Mouse (Mus musculus) kidney, postnatal 10 days (tissue): Measurements from ENCODE around the gene Ldlrap1.
A peak's percentile ranks its signal among the peaks of the same experiment; 100 is the strongest.

Source experiments
- DNase-seq: peaks from one replicate; pipeline ENCODE4 v3.0.0; 2021; ENCODE audit warnings: mixed read lengths

Gene Ldlrap1

GRCm38 (mm10) chr4:134775234-134775944 lies 7.6 kb upstream of the Ldlrap1 start:
- DNase-seq = no peak

DNA sequence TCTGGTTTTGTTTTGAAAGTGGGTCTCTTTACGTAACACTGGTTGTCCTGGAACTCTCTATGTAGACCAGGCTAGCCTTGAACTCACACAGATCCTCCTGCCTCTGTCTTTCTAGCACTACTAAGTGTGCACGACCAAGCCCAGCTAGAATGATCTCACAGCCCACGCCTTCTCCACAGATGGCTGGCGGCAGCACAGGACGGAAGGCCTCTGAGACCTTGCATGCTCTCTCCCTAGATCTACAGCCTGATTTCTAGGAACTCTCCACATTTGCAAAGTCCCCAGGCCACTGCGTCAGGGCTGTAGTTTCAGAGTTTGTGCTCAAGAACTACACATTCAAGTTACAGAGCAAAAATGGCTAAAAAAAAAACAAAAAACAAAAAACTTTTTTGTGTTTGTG lies 6.3 kb upstream of the Ldlrap1 start:
- DNase-seq = no peak

GRCm38 (mm10) chr4:134772805-134773674 lies 5.2 kb upstream of the Ldlrap1 start:
- no peak for DNase-seq

GRCm38 (mm10) chr4:134769891-134770290 lies 2.1 kb upstream of the Ldlrap1 start:
- DNase-seq = no peak

GRCm38 (mm10) chr4:134769081-134769811 lies 1.4 kb upstream of the Ldlrap1 start:
- no peak for DNase-seq

DNA sequence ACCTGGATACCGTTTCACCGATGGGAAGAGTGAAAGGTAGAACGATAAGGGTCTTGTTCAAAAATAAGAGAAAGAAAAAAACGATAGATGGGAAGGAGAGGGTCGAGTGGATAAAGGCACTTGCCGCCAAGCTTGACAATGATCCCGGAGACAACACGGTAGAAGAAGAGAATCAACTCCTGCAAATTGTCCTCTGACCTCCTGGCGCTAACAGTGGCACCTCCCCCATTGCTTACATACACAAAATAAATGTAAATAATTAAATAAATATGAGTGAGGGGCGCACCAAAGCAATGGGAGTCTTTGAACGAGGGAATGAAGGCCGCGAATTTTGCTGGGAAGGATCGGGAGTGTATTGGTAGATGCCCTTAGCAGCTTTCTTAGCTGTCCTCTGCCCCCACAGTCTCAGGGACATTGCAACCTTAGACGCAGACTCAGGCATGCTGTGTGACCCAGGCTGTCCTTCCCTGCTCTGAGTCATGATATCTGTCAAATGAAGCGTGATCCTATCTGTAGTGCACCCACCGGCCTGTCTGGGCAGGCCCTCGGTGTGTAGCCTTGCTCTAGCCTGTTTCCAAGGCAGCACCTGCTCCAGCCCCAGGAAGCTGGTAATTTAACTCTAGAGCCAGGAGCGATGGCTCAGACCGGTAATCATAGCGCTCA lies 533 bp upstream of the Ldlrap1 start:
- DNase-seq = no peak

- DNase-seq = peak; percentile 72
Measured at GRCm38 (mm10) chr4:134766904-134767425, 859 bp downstream of the Ldlrap1 start.

- no peak for DNase-seq
Measured at GRCm38 (mm10) chr4:134766277-134766676, 1.5 kb downstream of the Ldlrap1 start.

DNA sequence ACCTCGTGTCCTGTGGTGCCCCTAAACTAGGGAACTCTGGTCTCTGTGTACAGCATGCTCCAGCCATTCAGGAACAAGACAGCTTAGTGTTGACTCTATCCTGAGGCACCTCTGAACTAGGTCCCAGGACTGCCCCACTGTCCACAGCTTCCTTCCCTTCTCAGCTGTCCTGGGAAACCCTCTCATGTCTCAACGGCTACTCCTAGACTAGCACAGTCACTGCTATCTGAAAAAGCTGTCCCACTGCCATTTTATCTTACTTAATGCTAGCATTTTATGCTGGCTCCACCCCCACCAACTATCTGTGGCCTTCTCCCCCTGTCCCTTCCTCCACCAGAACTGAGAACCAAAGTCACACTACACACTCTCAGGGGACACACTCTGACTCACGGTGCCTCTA lies 3.5 kb downstream of the Ldlrap1 start:
- no peak for DNase-seq

- no peak for DNase-seq
Measured at GRCm38 (mm10) chr4:134762360-134762759, 5.5 kb downstream of the Ldlrap1 start.

DNA sequence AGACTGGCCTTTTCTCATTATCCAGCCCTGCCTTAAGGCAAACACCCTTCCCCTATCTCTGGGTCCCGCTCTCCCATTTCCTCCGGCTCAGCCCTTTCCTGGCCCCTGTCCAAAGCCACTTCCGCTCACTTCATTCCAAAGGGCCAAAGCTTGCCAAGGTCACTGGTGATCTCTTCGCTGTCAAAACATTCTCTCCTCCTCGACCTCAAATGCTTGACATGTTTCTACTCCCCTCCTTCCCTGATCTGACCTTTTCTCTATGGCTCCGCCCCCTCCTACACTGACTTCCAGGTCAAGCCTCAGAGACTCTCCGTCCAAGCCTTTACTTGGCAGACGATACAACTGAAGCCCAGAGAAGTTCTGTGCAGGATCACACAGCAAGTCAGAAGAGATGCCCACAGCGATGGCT lies 7.0 kb downstream of the Ldlrap1 start:
- DNase-seq = peak; percentile 95

- no peak for DNase-seq
Measured at GRCm38 (mm10) chr4:134760281-134760680, 7.5 kb downstream of the Ldlrap1 start.

DNA sequence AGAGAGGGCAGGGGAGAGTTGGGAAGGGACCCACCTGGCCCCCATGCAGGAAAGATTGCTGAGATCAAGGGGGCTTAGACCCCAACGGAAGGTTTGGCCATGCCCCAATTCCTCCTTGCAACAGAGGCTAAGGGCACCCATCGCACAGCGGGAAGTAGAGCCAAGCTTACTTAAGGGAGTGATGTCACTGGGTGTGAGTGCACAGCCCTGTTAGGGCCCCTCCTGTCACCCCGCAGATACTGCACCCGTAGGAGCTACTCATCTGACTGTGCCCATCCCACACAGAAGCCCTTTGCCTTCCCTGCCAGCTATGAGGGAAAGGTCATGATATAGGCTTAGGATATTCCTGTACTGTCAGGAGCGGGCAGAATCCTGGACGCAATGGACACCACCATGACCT lies 8.3 kb downstream of the Ldlrap1 start:
- DNase-seq = no peak

DNA sequence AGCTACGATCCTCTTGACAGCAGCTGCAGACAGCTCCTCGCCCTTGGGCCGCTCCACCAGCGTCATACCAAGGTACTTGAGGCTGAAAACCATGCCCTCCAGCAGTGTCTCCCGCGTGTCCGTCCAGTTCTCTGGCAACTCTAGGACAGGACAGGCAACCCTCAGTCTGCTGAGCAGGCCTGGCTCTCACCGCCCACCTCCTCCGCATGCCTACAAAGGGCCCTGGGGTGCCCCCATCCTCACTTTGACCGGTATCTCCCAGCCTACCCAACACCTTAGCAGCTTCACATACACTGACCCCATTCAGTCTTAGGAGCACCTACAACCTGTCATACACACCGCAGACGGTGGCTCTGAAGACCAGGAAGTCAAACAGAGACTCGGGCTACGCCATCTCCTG lies 8.9 kb downstream of the Ldlrap1 start:
- no peak for DNase-seq

GRCm38 (mm10) chr4:134758367-134758766 lies 9.5 kb downstream of the Ldlrap1 start:
- no peak for DNase-seq

GRCm38 (mm10) chr4:134756953-134757352 lies 10.9 kb downstream of the Ldlrap1 start:
- no peak for DNase-seq

DNA sequence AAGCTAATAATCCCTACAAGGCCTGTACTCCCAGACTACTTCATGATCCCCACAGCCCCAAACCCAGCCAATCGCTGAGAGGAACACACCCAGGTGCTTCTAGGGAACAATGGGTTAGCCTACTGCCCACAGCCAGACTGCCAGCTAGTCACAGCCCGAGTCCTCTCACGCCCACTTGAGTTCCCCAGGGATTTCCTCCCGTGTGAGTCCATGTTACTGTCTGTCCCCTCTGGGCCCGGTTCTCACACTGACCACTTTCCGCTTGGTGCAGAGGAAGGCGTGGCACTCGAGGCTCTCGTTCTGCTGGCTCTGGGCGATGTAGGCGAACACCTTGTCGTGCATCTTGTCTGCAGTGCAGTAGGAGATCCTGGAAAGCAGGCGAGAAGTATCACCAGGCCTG lies 12.9 kb downstream of the Ldlrap1 start:
- no peak for DNase-seq

DNA sequence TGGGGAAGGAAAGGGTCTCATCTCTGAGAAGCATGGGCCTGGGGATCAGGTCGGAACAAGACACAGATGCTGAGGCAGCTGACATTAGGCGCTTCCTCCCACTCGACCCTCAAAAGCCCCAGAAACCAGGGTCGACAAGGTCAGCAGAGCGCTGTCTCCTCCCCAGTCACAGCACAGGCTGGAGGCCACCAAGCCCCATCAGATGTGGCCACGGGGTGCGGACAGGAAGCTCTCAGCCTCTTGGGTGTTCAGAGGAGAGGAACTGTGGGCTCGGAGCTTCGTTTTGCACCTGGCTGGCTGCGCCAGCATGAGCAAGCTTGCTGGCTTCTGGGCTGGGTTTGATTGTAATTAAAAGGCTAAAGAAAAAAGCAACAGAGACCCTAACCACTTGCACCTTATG lies 13.5 kb downstream of the Ldlrap1 start:
- DNase-seq = no peak

DNA sequence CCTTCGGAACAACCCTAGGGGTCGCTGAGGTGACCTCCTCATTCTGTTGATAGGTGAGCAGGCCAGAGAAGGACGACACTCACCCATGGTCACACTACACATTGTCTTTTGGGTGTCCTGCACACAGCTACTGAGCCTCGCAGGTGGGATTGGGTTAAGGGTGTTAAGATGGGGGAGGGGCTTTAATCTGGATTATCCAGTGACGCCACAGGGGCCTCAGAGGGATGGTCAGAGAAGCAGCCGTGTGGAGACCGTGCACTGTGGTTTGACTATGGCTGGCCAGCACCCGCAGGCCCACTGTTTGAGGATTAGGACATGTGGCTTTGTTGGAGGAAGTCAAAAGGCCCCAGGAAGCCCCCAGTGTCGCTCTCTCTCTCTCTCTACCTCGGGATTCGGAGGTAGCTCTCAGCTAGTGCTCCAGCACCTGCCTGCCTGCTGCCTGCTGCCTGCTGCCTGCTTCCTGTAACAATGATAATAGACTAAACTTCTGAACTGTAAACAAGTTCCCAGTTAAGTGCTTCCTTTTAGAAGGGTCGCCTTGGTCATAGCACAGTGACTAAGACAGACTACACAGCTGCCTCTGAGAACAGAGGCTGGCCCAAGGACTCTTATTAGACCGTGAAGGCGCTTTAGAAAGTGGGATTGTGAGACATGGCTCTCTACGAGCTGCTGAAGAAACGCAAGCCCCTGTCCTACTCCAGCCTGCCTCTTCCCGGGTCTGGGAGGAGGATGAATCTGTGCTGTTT lies 14.1 kb downstream of the Ldlrap1 start:
- DNase-seq = no peak

GRCm38 (mm10) chr4:134752911-134753426 lies 14.9 kb downstream of the Ldlrap1 start:
- no peak for DNase-seq

- no peak for DNase-seq
Measured at GRCm38 (mm10) chr4:134751682-134752380, 16.0 kb downstream of the Ldlrap1 start.
